Mouse (Mus musculus) G1E (cell line): ENCODE measurements at regions not wholly inside any gene's neighbourhood (a gene's known extent, or its start where the extent isn't known, plus 50 kb on each side); places are given as distances from the start of the nearest gene placed in this dataset.

Experiments
- CTCF ChIP-seq: IDR thresholded peaks from 2 replicates; pipeline ENCODE4 v1.5.1; 2012; ENCODE audit warnings: low read depth, low read length, inconsistent platforms, mixed read lengths
- GATA1 ChIP-seq: IDR thresholded peaks from 2 replicates; pipeline ENCODE4 v1.6.1; 2012; ENCODE audit warnings: borderline replicate concordance, low read length, inconsistent platforms, mixed read lengths
- GATA2 ChIP-seq: IDR thresholded peaks from 2 replicates; pipeline ENCODE4 v1.6.1; 2012; ENCODE audit warnings: low read depth, low read length, inconsistent platforms, borderline replicate concordance
- POLR2AphosphoS5 ChIP-seq: IDR thresholded peaks from 2 replicates; pipeline ENCODE4 v1.6.1; 2012; ENCODE audit warnings: low read depth, low read length, inconsistent platforms; ENCODE audit not compliant: insufficient replicate concordance
- TAL1 ChIP-seq: conservative IDR thresholded peaks from 2 replicates; pipeline ENCODE4 v1.6.1; 2012; ENCODE audit warnings: low read depth, low read length, inconsistent platforms, mixed read lengths

DNA sequence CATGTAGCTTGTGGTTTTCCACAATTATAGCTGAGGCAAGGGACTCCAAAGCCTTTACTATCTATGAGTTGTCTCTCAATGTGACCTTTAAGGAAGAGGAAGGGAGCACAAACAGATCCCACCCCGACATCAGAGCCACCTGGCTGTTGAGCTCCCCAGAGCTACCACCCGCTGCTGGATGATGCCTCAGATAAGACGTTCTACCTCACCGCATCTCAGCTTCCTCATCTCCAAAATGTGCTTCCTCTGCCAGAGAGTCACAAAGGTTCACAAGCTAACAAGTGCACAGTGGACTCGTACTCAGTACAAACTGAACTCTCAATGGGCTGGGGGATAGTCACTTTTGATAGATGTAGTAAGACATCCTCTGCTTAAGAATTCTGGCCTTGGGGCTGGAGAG, 107.3 kb upstream of the Bmper start:
- TF ChIP-seq GATA1, result no peak
- TF ChIP-seq CTCF, result no peak
- no peak for TF ChIP-seq GATA2
- TF ChIP-seq TAL1, result no peak
- no peak for TF ChIP-seq POLR2AphosphoS5
